Mouse (Mus musculus): ENCODE measurements around the gene C1qtnf9. TPM values are rescaled to one million over a fixed set of nuclear protein-coding genes. Genes with fewer than 3 reads are reported as not detected.

C1qtnf9 gene
- polyA plus RNA-seq, 1 experiment from 2014 or later, result not detected

DNA sequence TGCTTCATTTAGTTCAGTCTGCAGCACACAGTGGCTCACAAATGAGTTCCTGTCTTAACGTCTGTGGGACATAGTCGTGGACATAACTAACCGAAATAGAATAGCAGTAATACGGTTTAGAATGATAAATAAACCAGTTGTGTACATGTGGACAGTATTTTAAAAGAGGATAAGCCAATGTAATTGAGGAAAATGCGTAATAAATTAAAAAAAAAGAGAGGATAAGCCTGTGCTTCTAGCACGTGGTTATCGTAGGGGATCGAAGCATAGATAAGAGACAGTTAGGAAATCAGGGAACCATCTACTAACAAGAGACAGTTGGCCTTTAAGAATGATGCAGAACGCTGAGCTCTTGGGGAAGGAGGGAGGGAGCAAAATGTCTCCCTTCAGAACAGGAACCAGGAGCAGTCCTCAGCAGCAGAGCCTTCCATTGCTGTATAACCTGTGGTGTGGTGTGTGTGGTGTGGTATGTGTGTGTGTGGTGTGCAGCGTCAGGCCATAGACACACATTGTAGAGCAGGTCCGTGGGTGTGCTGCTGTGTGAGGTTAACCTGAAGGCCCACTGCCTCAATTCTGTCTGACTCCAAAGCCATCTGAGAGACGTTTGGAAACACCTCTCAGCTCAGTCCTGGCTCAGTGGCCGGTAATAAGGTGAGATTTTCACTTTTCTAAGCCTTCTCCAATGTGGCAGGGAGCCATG is 31.9 kb upstream of the C1qtnf9 start:
- Histone ChIP-seq H3K36me3 (replicated peaks; ENCODE audit: control insufficient read depth, insufficient read depth) (no peaks in the 10 kb centered on the region), H3K27me3 (ENCODE audit: control insufficient read depth, insufficient read depth, low read length) (no peaks in the 10 kb centered on the region), H3K9ac (peak overlapping the region; percentile 19; the same call in 1 of the 2 replicates), H3K27ac (peak overlapping the region; percentile 74), H3K4me1 (replicated peaks; ENCODE audit: control insufficient read depth, insufficient read depth, low read length) (peaks cover 42% of the 10 kb centered on the region), H3K4me3 (replicated peaks; ENCODE audit: low read length) (no peak overlapping the region), H3K9me3 (ENCODE audit: control insufficient read depth, low read length) (no peaks in the 10 kb centered on the region), H3K4me2 (replicated peaks) (0 out of 2 replicates have a peak overlapping the region, but pooled peaks have one; percentile 6)
- ATAC-seq (ENCODE audit: low FRiP score), result no peak
- 54% methylated on average over 13 of the region's 13 CpGs for WGBS
- no peak for DNase-seq (ENCODE audit: low spot score)

DNA sequence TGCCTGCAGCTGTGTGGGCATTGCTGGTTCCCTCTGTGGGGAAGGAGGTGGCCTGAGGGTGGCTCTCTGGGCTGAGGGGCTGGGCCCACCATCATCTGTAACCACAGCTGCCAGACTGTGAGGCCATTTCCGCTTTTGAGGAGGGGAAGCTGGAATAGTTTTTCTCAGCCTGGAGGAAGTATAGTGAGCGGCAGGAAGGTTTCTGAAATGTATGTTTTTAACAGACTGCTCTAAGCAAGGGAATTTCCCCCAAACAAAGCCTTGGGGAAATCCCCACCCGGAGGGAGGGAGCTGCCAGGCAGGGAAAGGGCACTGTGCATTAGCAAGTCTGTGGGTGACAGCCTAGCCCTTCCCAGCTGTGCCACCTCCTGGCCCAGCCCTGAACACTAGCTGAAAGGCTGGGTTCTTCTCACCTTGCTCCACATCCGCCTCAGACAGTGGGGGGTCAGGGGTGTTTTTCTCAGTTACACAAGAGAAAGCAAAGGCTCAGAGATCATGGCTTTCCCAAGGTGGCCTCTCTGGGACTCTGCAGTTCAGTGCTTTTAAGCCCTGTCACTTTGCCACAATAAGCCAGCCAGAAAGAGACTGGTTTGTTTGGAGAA is 31.2 kb upstream of the C1qtnf9 start:
- H3K4me3 ChIP-seq (replicated peaks; ENCODE audit: low read length), result no peak overlapping the region
- H3K9ac ChIP-seq, result peak overlapping the region; percentile 19; the same call in 1 of the 2 replicates
- whole genome bisulfite sequencing, result 6% methylated on average over 4 of the region's 4 CpGs
- H3K27ac ChIP-seq, result peak overlapping the region; percentile 74
- no peak for DNase-seq (ENCODE audit: low spot score)
- peak; percentile 31; the same call in 1 of the 2 replicates for ATAC-seq (ENCODE audit: low FRiP score)
- H3K27me3 ChIP-seq (ENCODE audit: control insufficient read depth, insufficient read depth, low read length), result no peaks in the 10 kb centered on the region
- 0 out of 2 replicates have a peak overlapping the region, but pooled peaks have one; percentile 6 for H3K4me2 ChIP-seq (replicated peaks)
- H3K36me3 ChIP-seq (replicated peaks; ENCODE audit: control insufficient read depth, insufficient read depth), result no peaks in the 10 kb centered on the region
- peaks cover 48% of the 10 kb centered on the region for H3K4me1 ChIP-seq (replicated peaks; ENCODE audit: control insufficient read depth, insufficient read depth, low read length)
- H3K9me3 ChIP-seq (ENCODE audit: control insufficient read depth, low read length), result no peaks in the 10 kb centered on the region

DNA sequence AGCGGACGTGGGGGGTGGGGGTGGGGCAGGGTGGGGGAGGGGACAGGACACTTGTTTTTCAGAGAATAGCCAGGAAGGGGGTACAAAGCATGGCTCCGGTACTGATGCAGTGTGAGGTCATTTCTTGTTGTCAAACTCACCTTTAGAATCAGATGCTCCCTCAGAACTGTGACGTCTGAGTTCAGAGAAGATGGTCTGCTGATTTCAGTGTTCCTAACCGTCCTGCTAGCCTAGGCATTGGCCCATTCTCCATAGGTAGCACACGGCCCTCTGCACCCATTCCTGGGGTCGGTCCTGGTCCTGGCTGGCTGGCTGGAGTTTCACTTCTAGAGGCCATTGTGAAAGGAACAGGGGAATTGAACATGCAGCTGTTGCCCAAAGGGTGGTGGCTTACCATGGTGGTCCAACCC is 30.7 kb upstream of the C1qtnf9 start:
- H3K4me3 ChIP-seq (replicated peaks; ENCODE audit: low read length), result no peak overlapping the region
- peak overlapping the region; percentile 74; the same call in 1 of the 2 replicates for H3K27ac ChIP-seq
- no peak overlapping the region for H3K4me2 ChIP-seq (replicated peaks)
- no peaks in the 10 kb centered on the region for H3K9me3 ChIP-seq (ENCODE audit: control insufficient read depth, low read length)
- peaks cover 54% of the 10 kb centered on the region for H3K4me1 ChIP-seq (replicated peaks; ENCODE audit: control insufficient read depth, insufficient read depth, low read length)
- no peak for ATAC-seq (ENCODE audit: low FRiP score)
- H3K27me3 ChIP-seq (ENCODE audit: control insufficient read depth, insufficient read depth, low read length), result no peaks in the 10 kb centered on the region
- no peak overlapping the region for H3K9ac ChIP-seq
- WGBS, result 16% methylated on average over 7 of the region's 7 CpGs
- H3K36me3 ChIP-seq (replicated peaks; ENCODE audit: control insufficient read depth, insufficient read depth), result no peaks in the 10 kb centered on the region
- no peak for DNase-seq (ENCODE audit: low spot score)

DNA sequence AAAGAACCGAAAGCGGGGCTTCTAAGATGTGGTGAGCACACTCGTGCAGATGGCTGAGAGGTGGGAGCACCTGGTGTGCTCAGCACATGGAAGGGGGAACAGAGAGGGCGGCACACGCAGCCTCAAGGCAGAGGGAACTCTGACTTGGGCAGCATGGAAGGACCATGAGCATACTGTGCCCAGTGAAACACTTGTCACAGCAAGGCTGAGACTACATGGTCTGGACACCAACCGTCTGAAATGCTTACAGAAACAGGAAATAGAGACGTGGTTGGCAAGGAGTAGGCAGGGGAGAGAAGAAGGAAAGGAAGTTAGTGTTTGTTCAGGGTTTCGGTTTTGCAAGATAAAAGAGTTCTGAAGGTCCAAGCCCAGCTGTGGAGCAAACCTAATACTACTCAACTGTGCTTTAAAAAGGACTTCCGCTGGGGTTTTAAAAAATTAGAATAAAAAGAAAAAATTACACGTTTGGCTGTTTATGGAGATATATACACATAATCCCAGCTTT is 29.4 kb upstream of the C1qtnf9 start:
- H3K36me3 ChIP-seq (replicated peaks; ENCODE audit: control insufficient read depth, insufficient read depth), result no peaks in the 10 kb centered on the region
- no peak overlapping the region for H3K9ac ChIP-seq
- no peak overlapping the region for H3K4me2 ChIP-seq (replicated peaks)
- no peaks in the 10 kb centered on the region for H3K27me3 ChIP-seq (ENCODE audit: control insufficient read depth, insufficient read depth, low read length)
- peak overlapping the region; percentile 22; the same call in 1 of the 2 replicates for H3K27ac ChIP-seq
- WGBS, result 63% methylated on average over 10 of the region's 10 CpGs
- DNase-seq (ENCODE audit: low spot score) (no peak), ATAC-seq (ENCODE audit: low FRiP score) (no peak)
- peaks cover 50% of the 10 kb centered on the region for H3K4me1 ChIP-seq (replicated peaks; ENCODE audit: control insufficient read depth, insufficient read depth, low read length)
- H3K4me3 ChIP-seq (replicated peaks; ENCODE audit: low read length), result no peak overlapping the region
- H3K9me3 ChIP-seq (ENCODE audit: control insufficient read depth, low read length), result no peaks in the 10 kb centered on the region

DNA sequence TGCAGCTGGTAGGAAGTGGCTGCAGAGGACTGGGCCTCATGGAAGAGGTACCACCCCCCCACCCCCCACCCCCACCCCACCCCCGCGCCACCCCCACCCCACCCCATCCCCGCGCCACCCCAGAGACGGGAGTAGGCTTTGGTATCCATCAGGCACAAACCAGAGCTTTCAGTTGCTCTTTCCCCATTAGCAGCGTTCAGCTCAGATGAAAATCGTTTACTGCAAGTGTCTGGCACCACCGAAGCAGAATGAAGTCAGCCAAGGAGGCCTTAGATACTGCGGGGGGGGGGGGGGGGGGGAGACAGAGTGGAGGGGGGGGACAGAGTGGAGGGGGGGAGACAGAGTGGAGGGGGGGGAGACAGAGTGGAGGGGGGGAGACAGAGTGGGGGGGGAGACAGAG is 28.8 kb upstream of the C1qtnf9 start:
- Histone ChIP-seq H3K4me3 (replicated peaks; ENCODE audit: low read length) (no peak overlapping the region), H3K4me2 (replicated peaks) (no peak overlapping the region), H3K9me3 (ENCODE audit: control insufficient read depth, low read length) (no peaks in the 10 kb centered on the region), H3K36me3 (replicated peaks; ENCODE audit: control insufficient read depth, insufficient read depth) (no peaks in the 10 kb centered on the region), H3K9ac (no peak overlapping the region), H3K27ac (no peak overlapping the region), H3K4me1 (replicated peaks; ENCODE audit: control insufficient read depth, insufficient read depth, low read length) (peaks cover 50% of the 10 kb centered on the region), H3K27me3 (ENCODE audit: control insufficient read depth, insufficient read depth, low read length) (no peaks in the 10 kb centered on the region)
- DNase-seq (ENCODE audit: low spot score) (no peak), ATAC-seq (ENCODE audit: low FRiP score) (no peak)
- 10% methylated on average over 7 of the region's 9 CpGs for WGBS

DNA sequence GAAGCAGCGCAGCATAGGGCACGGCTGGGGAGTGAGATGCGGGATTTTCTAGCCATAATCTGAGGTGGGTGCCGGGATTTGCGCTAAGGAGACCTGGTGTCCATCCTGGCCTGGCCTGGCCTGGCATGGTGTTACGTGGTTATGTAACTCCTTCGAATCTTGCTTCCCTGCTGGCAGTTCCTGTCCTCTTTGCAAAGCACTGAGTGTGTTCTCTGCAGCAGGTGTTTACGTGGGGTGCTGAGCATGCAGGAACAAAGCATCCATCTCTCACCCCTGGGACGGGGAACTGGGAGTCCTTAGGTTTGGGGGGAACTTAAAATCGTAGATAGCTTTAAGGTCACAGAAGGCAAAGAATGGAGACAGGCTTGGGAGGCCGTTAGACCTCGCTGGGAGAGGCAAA is 28.3 kb upstream of the C1qtnf9 start:
- H3K9me3 ChIP-seq (ENCODE audit: control insufficient read depth, low read length), result no peaks in the 10 kb centered on the region
- ATAC-seq (ENCODE audit: low FRiP score) (no peak), DNase-seq (ENCODE audit: low spot score) (no peak)
- peaks cover 50% of the 10 kb centered on the region for H3K4me1 ChIP-seq (replicated peaks; ENCODE audit: control insufficient read depth, insufficient read depth, low read length)
- H3K4me3 ChIP-seq (replicated peaks; ENCODE audit: low read length), result no peak overlapping the region
- H3K27me3 ChIP-seq (ENCODE audit: control insufficient read depth, insufficient read depth, low read length), result no peaks in the 10 kb centered on the region
- H3K27ac ChIP-seq, result peak overlapping the region; percentile 47; the same call in 1 of the 2 replicates
- no peaks in the 10 kb centered on the region for H3K36me3 ChIP-seq (replicated peaks; ENCODE audit: control insufficient read depth, insufficient read depth)
- 75% methylated on average over 12 of the region's 12 CpGs for WGBS
- H3K9ac ChIP-seq, result no peak overlapping the region
- no peak overlapping the region for H3K4me2 ChIP-seq (replicated peaks)

DNA sequence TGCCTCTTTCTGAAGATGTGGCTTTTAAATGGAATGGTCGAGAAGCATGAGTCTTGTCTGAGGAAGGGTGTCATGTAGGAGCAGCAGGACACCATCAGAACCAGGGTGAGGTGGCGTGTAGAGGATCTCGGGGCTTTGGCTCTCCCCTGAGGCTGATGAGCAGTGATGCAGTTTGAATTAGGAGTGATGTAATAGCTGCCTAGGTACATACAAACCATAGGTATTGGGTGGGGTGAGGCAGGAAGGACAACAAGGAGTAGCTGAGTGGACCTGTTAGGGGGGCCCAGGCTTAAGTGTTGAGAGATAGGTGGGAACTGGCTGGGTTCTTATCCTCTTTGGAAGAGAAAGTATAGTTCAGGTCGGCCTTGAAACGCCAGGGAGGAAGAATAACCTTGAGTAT is 27.4 kb upstream of the C1qtnf9 start:
- Histone ChIP-seq H3K36me3 (replicated peaks; ENCODE audit: control insufficient read depth, insufficient read depth) (no peaks in the 10 kb centered on the region), H3K4me3 (replicated peaks; ENCODE audit: low read length) (no peak overlapping the region), H3K4me1 (replicated peaks; ENCODE audit: control insufficient read depth, insufficient read depth, low read length) (peaks cover 43% of the 10 kb centered on the region), H3K27ac (no peak overlapping the region), H3K9me3 (ENCODE audit: control insufficient read depth, low read length) (no peaks in the 10 kb centered on the region), H3K4me2 (replicated peaks) (no peak overlapping the region), H3K9ac (no peak overlapping the region), H3K27me3 (ENCODE audit: control insufficient read depth, insufficient read depth, low read length) (no peaks in the 10 kb centered on the region)
- WGBS, result 86% methylated on average over 5 of the region's 5 CpGs
- ATAC-seq (ENCODE audit: low FRiP score), result no peak
- no peak for DNase-seq (ENCODE audit: low spot score)

DNA sequence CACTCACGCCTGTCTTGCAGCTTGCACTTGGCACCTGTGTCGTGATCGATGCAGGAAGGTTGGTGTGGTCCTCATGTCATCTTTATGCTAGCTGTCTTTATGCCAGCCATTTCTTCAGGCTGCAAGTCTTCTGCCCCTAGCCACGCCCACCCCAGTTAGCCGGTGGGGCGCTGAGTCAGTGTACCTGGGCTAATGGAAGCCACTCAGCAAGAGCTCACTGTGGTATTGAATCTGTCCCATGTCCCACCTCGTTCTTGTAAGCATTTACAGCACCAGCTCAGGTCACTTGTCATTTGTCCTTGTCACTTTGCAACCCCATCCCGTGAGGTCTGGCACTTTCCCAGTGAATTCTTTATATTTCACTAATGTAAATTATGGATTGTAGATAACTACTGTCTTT is 26.9 kb upstream of the C1qtnf9 start:
- H3K9me3 ChIP-seq (ENCODE audit: control insufficient read depth, low read length), result no peaks in the 10 kb centered on the region
- no peak for DNase-seq (ENCODE audit: low spot score)
- no peak overlapping the region for H3K4me3 ChIP-seq (replicated peaks; ENCODE audit: low read length)
- 0 out of 2 replicates have a peak, but pooled peaks cover 3% of the 10 kb centered on the region for H3K36me3 ChIP-seq (replicated peaks; ENCODE audit: control insufficient read depth, insufficient read depth)
- H3K4me1 ChIP-seq (replicated peaks; ENCODE audit: control insufficient read depth, insufficient read depth, low read length), result peaks cover 38% of the 10 kb centered on the region
- H3K27ac ChIP-seq, result peak overlapping the region; percentile 62
- no peak for ATAC-seq (ENCODE audit: low FRiP score)
- no peaks in the 10 kb centered on the region for H3K27me3 ChIP-seq (ENCODE audit: control insufficient read depth, insufficient read depth, low read length)
- H3K4me2 ChIP-seq (replicated peaks), result no peak overlapping the region
- H3K9ac ChIP-seq, result no peak overlapping the region
- 67% methylated on average over 8 of the region's 8 CpGs for WGBS

DNA sequence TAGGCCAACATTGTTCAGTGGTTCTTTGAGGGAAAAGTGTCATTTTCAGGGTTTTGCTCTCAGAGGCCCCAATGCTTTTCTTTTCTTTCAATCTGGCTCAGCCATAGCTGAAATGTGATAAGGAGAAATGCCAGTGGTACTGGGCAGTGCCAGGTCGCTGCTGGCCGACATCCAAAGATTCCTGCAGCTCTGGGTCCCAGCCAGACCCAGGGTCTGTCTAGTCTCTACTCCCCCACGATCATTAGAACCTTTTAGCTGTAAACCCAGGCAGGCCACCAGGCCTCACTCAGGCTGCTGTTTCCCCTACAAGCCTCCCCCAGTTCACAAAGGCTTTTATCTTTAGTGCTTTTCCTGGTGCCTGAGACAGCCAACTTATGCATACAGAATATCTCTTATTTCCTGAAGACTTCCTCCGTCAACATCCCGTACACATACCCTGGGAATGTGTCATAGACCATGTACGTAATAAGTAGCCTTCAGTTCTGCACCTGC is 26.4 kb upstream of the C1qtnf9 start:
- Histone ChIP-seq H3K9ac (0 out of 2 replicates have a peak overlapping the region, but pooled peaks have one; percentile 8), H3K4me3 (replicated peaks; ENCODE audit: low read length) (no peak overlapping the region), H3K9me3 (ENCODE audit: control insufficient read depth, low read length) (no peaks in the 10 kb centered on the region), H3K27me3 (ENCODE audit: control insufficient read depth, insufficient read depth, low read length) (no peaks in the 10 kb centered on the region), H3K27ac (peak overlapping the region; percentile 62), H3K4me1 (replicated peaks; ENCODE audit: control insufficient read depth, insufficient read depth, low read length) (peaks cover 33% of the 10 kb centered on the region), H3K36me3 (replicated peaks; ENCODE audit: control insufficient read depth, insufficient read depth) (0 out of 2 replicates have a peak, but pooled peaks cover 3% of the 10 kb centered on the region), H3K4me2 (replicated peaks) (no peak overlapping the region)
- peak; percentile 57 for ATAC-seq (ENCODE audit: low FRiP score)
- peak; percentile 45 for DNase-seq (ENCODE audit: low spot score)
- WGBS, result 75% methylated on average over 6 of the region's 6 CpGs

All from hindbrain, embryonic 14.5 days (tissue).